Mouse (Mus musculus) midbrain, postnatal 0 days (tissue): ENCODE results near the gene Hoxb8. TPM values are rescaled to one million over a fixed set of nuclear protein-coding genes. Genes with fewer than 3 reads are reported as not detected.

ENCODE experiments used
- ATAC-seq: fragments of 200-750 bp; cut with Nextera tagmentation; 2 replicates; pipeline ENCODE4 v1.8.0; 2017; ENCODE audit warnings: moderate number of reproducible peaks, mild to moderate bottlenecking, moderate TSS enrichment, moderate library complexity; ENCODE audit not compliant: low FRiP score
- DNase-seq: peaks from one replicate; pipeline ENCODE4 v3.0.0-alpha.2; 2015; ENCODE audit warnings: low spot score
- H3K27ac ChIP-seq: fragments of 300-500 bp; sonication (generic); 2 replicates; pipeline ENCODE4 v1.5.1; 2014; ENCODE audit warnings: low read depth, mild to moderate bottlenecking, low read length, mixed read lengths
- H3K27me3 ChIP-seq: fragments of 300-500 bp; sonication (generic); 2 replicates; pipeline ENCODE4 v1.6.1; 2014; ENCODE audit warnings: low read length, control low read depth, mixed read lengths; ENCODE audit not compliant: insufficient read depth
- H3K36me3 ChIP-seq: fragments of 300-500 bp; sonication (generic); 2 replicates; pipeline ENCODE4 v1.6.1; 2014; ENCODE audit warnings: low read length, control low read depth, mixed read lengths; ENCODE audit not compliant: insufficient read depth
- H3K4me1 ChIP-seq: fragments of 300-500 bp; sonication (generic); 2 replicates; pipeline ENCODE4 v1.6.1; 2014; ENCODE audit warnings: mild to moderate bottlenecking, control low read depth, antibody characterized with exemption, low read length, mixed read lengths; ENCODE audit not compliant: insufficient read depth
- H3K4me2 ChIP-seq: fragments of 300-500 bp; sonication (generic); 2 replicates; pipeline ENCODE4 v1.6.1; 2014; ENCODE audit warnings: low read depth, mild to moderate bottlenecking, low read length, mixed read lengths; ENCODE audit not compliant: poor library complexity, severe bottlenecking
- H3K4me3 ChIP-seq: fragments of 300-500 bp; sonication (generic); 2 replicates; pipeline ENCODE4 v1.5.1; 2014; ENCODE audit warnings: low read depth, mild to moderate bottlenecking, low read length, moderate library complexity
- H3K9ac ChIP-seq: fragments of 300-500 bp; sonication (generic); replicated peaks from 2 replicates; pipeline ENCODE4 v1.6.1; 2014; ENCODE audit warnings: mild to moderate bottlenecking, low read length, moderate library complexity, mixed read lengths; ENCODE audit not compliant: poor library complexity, severe bottlenecking
- H3K9me3 ChIP-seq: fragments of 300-500 bp; sonication (generic); 2 replicates; pipeline ENCODE4 v1.6.1; 2016; ENCODE audit warnings: low read length, control low read depth
- CTCF ChIP-seq: IDR thresholded peaks from 2 replicates; pipeline ENCODE4 v1.5.1; 2016; ENCODE audit warnings: antibody characterized with exemption, mild to moderate bottlenecking
- WGBS: fragments of 180-500 bp; shearing (Covaris S2); extraction: QIAGEN DNeasy Blood & Tissue Kit; methylation state at CpG from one replicate; pipeline ENCODE4 v1.1.7; 2014; 5-methylcytosine and 5-hydroxymethylcytosine counted together
- polyA plus RNA-seq: library from polyadenylated mRNA; unstranded; fragments of >200 nt; fragmentation: Nextera tagmentation; extraction: Ambion mirVana; gene quantifications from 2 replicates; pipeline ENCODE4 v1.2.1, GENCODE M21; 2015
- total RNA-seq: library from RNA; depleted of rRNA; stranded (reverse); fragments of >200 nt; gene quantifications from 2 replicates; pipeline ENCODE4 v1.2.3, GENCODE M21; 2014

The Hoxb8 gene
- total and polyA plus RNA-seq, 2 experiments from 2014 or later: 3.4 TPM; not detected in 1

DNA sequence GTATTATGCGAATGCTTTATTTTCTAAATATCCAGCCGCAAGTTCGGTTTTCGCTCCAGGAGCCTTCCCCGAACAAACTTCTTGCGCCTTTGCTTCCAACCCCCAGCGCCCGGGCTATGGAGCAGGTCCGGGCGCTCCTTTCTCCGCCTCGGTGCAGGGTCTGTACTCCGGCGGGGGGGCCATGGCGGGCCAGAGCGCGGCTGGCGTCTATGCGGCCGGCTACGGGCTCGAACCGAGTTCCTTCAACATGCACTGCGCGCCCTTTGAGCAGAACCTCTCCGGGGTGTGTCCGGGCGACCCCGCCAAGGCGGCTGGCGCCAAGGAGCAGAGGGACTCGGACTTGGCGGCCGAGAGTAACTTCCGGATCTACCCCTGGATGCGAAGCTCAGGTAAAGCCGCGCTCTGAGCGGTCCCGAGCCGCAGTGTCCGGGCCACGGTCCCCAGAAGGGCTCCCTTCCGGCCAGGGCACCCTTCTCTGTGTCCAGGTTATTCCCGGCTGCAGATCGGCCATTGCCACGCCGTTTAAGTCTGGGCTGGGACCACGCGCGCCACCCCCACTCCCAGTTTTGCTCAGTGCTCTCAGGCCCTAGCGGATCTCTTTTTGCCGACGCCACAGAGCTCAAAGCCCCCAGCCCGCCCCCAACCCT lies 5.2 kb downstream of the Hoxb8 start:
- no peak overlapping the region for H3K4me2 ChIP-seq

GRCm38 (mm10) chr11:96287411-96287810 lies 5.7 kb downstream of the Hoxb8 start:
- Histone ChIP-seq H3K27me3 (peaks cover 80% of the 10 kb centered on the region), H3K4me2 (no peak overlapping the region), H3K9ac (no peak overlapping the region), H3K27ac (no peak overlapping the region), H3K36me3 (no peaks in the 10 kb centered on the region), H3K4me1 (no peaks in the 10 kb centered on the region), H3K4me3 (no peak overlapping the region), H3K9me3 (no peaks in the 10 kb centered on the region)
- no peak for TF ChIP-seq CTCF
- no peak for DNase-seq
- no peak for ATAC-seq
- 0% methylated on average over 9 of the region's 9 CpGs for WGBS

More for the DNA sequence above, 5.2 kb downstream of the Hoxb8 start:
- no peak for TF ChIP-seq CTCF
- no peaks in the 10 kb centered on the region for H3K9me3 ChIP-seq
- no peaks in the 10 kb centered on the region for H3K36me3 ChIP-seq
- H3K27ac ChIP-seq: no peak overlapping the region
- H3K4me1 ChIP-seq: no peaks in the 10 kb centered on the region
- 1% methylated on average over 50 of the region's 55 CpGs for WGBS
- ATAC-seq: no peak
- H3K27me3 ChIP-seq: peaks cover 80% of the 10 kb centered on the region
- no peak for DNase-seq
- peak overlapping the region; percentile 9; the same call in 1 of the 2 replicates for H3K4me3 ChIP-seq
- H3K9ac ChIP-seq: no peak overlapping the region

DNA sequence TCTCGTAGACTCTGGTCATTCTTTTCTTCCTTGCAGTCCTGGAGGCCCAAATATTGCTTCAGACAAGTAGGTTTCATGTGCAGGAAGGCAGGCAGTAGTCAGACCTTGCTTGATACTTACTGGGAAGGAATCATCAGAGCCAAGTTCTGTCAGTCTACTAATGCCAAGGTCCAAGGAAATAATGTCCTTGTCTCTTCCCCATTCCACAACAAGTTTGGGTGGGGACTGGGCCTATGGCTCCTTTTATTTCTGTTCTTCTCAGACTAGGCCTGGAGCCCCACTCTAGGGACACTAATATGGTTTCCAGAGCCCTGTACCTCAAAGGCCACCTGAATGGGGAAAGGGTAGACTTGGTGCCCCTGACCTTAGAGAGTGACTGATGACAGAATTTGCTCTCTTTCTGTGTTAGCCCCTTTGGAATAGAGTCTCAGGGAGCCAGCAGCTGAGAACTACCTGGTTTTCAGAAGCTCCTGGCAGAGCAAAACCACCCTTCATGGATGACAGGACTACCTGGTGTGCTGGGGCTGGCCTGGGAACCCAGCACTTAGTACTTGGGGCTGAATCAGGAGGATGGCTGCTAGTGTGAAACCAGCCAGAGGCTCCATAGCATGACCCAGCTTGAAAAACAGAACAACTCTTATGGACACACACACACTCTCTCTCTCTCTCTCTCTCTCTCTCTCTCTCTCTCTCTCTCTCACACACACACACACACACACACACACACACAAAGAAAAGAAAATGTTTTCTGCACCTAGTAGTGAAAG lies 6.9 kb downstream of the Hoxb8 start:
- no peak overlapping the region for H3K27ac ChIP-seq
- no peak overlapping the region for H3K4me3 ChIP-seq

DNA sequence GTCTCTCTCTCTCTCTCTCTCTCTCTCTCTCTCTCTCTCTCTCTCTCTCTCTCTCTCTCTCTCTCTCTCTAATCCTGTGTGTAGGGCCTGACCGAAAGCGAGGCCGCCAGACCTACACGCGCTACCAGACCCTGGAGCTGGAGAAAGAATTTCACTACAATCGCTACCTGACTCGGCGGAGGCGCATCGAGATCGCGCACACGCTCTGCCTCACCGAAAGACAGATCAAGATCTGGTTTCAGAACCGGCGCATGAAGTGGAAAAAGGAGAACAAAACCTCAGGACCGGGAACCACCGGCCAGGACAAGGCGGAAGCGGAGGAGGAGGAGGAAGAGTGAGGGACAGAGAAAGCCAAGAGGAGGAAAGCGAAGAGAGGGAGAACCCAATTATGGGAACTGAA lies 7.6 kb downstream of the Hoxb8 start:
- H3K4me1 ChIP-seq: no peaks in the 10 kb centered on the region
- H3K4me3 ChIP-seq: no peak overlapping the region
- ATAC-seq (no peak), DNase-seq (no peak)
- H3K4me2 ChIP-seq: no peak overlapping the region
- H3K27ac ChIP-seq: no peak overlapping the region
- H3K9ac ChIP-seq: no peak overlapping the region
- H3K27me3 ChIP-seq: peaks cover 81% of the 10 kb centered on the region
- no peaks in the 10 kb centered on the region for H3K9me3 ChIP-seq
- no peaks in the 10 kb centered on the region for H3K36me3 ChIP-seq
- no peak for TF ChIP-seq CTCF
- 5% methylated on average over 21 of the region's 21 CpGs for WGBS

More for the DNA sequence above, 6.9 kb downstream of the Hoxb8 start:
- H3K9me3 ChIP-seq: no peaks in the 10 kb centered on the region
- no peak overlapping the region for H3K9ac ChIP-seq
- ATAC-seq: no peak
- no peak for DNase-seq
- peaks cover 82% of the 10 kb centered on the region for H3K27me3 ChIP-seq
- no peaks in the 10 kb centered on the region for H3K36me3 ChIP-seq
- WGBS: 13% methylated on average over 1 of the region's 1 CpGs
- H3K4me1 ChIP-seq: no peaks in the 10 kb centered on the region
- TF ChIP-seq CTCF: no peak
- no peak overlapping the region for H3K4me2 ChIP-seq

DNA sequence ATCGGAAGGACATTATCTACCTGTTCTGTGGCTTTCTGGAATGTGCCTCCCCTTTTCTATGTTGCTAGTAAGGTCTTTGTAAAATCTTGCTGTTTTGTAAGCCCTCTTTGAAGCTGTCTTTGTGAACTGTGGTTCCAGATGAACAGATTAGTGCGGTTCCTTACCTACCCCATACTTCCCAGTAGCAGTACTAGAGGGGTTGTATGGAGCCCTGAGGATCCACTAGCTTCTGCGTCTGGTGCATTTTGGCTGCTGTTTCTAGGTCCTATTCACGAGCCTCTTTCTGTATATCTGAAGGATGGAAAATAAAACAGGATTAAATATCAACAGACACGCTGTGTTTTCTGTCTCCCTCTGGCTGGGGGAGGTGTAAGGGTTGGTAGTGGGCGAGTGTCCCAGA lies 8.1 kb downstream of the Hoxb8 start:
- ATAC-seq (no peak), DNase-seq (no peak)
- Histone ChIP-seq H3K4me3 (no peak overlapping the region), H3K27ac (no peak overlapping the region), H3K36me3 (no peaks in the 10 kb centered on the region), H3K4me1 (no peaks in the 10 kb centered on the region), H3K9me3 (no peaks in the 10 kb centered on the region), H3K27me3 (peaks cover 81% of the 10 kb centered on the region), H3K9ac (no peak overlapping the region), H3K4me2 (no peak overlapping the region)
- no peak for TF ChIP-seq CTCF
- 7% methylated on average over 6 of the region's 6 CpGs for WGBS

DNA sequence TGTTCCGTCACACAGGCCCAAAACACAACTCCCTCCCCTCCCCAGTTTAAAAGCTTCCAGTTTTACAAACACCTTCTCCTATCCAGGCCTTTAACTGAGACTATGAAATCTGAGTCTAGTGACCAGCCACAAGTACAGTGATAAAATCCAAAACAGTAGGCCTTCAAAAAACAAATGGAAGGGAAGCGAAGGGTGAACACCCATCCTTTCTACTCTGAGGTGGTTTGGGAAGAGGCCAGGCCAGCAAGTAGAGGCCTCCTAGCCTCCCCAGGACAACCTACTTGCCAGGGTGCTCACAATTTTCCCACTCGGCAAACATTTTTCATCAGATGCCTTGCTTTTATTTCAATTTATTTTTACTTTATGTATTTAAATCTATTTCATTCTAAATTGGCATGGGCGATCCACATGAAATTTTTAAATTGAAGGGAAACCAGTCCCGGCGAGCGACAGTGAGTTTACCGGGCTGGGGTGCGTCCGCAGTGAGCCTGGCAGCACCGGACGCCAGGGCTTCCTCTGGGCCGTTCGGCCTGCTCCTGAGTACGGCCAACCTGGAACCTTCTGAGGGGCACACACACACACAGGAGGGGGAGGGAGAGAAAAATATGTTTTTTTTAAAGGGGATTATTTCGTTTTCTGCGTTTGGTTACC lies 9.1 kb downstream of the Hoxb8 start:
- Histone ChIP-seq H3K27me3 (peaks cover 85% of the 10 kb centered on the region), H3K4me1 (no peaks in the 10 kb centered on the region), H3K4me3 (no peak overlapping the region), H3K4me2 (no peak overlapping the region), H3K27ac (no peak overlapping the region), H3K36me3 (no peaks in the 10 kb centered on the region), H3K9me3 (no peaks in the 10 kb centered on the region), H3K9ac (no peak overlapping the region)
- ATAC-seq (no peak), DNase-seq (no peak)
- TF ChIP-seq CTCF: no peak
- WGBS: 4% methylated on average over 17 of the region's 17 CpGs
